Mouse (Mus musculus) heart, postnatal 0 days (tissue): ENCODE measurements at regions not wholly inside any gene's neighbourhood (a gene's known extent, or its start where the extent isn't known, plus 50 kb on each side); places are given as distances from the start of the nearest gene placed in this dataset.

Experiments used
- CTCF ChIP-seq: IDR thresholded peaks from 2 replicates; pipeline ENCODE4 v1.5.1; 2016; ENCODE audit warnings: antibody characterized with exemption, control low read depth, low read depth
- EP300 ChIP-seq: IDR thresholded peaks from 2 replicates; pipeline ENCODE4 v1.6.1; 2016; ENCODE audit warnings: antibody characterized with exemption, low read depth

GRCm38 (mm10) chr13:83041506-83041905, 462.3 kb upstream of the Mef2c start:
- no peak for TF ChIP-seq EP300
- TF ChIP-seq CTCF, result no peak
